Mouse (Mus musculus) olfactory bulb, adult 2 months (tissue): ENCODE measurements around the gene Scpep1.

Source experiments
- CTCF ChIP-seq: fragments of 200-500 bp; IDR thresholded peaks from 2 replicates; pipeline ENCODE4 v1.5.1; 2012; ENCODE audit warnings: low read depth, mild to moderate bottlenecking, low read length, moderate library complexity; ENCODE audit not compliant: insufficient read depth
- POLR2A ChIP-seq: fragments of 200-500 bp; IDR thresholded peaks from 2 replicates; pipeline ENCODE4 v1.6.1; 2012; ENCODE audit warnings: mild to moderate bottlenecking, low read depth, low read length, moderate library complexity; ENCODE audit not compliant: insufficient read depth

DNA sequence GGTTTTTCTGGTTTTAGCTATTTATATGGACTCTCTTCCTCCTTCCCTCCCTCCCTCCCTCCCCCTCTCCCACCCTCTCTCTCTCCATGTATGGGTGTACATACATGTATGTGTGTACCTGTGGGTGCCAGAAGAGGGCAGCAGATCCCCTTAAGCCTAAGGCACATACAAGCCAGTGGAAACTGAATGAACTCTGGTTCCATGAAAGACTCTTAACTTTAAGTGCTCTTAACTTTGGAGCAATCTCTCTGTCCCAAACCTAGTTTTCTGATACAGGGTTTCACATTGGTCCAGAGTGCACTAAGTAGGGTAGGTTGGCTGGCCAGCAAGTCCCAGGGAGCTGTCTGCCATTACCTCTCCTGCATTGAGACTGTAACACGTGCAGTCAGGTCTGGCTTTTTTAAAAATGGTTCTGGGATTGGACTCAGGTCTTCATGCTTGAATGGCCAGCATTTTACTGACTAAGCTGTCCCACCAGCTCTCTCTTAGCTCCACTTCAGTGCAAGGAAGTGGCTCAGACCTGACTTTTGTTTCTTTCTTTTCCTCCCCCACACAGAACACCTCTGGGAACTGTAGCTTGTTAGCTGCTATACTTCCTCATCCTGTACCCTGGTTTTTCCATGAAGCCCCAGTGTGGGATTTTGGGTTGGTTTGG is 46.6 kb downstream of the Scpep1 start:
- TF ChIP-seq CTCF = no peak
- TF ChIP-seq POLR2A = no peak
